Mouse (Mus musculus) lung, adult 2 months (tissue): ENCODE measurements around the gene Galnt17.

Experiments used
- CTCF ChIP-seq: fragments of 200-500 bp; IDR thresholded peaks from 2 replicates; pipeline ENCODE4 v1.5.1; 2011; ENCODE audit warnings: mild to moderate bottlenecking, low read length, control low read depth; ENCODE audit not compliant: insufficient read depth
- POLR2A ChIP-seq: fragments of 200-500 bp; IDR thresholded peaks from 2 replicates; pipeline ENCODE4 v1.6.1; 2011; ENCODE audit warnings: low read depth, mild to moderate bottlenecking, control low read depth, low read length, borderline replicate concordance; ENCODE audit errors: extremely low read depth

GRCm38 (mm10) chr5:131119896-131120295, 188.4 kb downstream of the Galnt17 start:
- TF ChIP-seq CTCF = no peak
- no peak for TF ChIP-seq POLR2A
